Mouse (Mus musculus): Measurements from ENCODE around the gene Arl3. TPM values are rescaled to one million over a fixed set of nuclear protein-coding genes. Genes with fewer than 3 reads are reported as not detected.

Gene Arl3
- total RNA-seq, 2 experiments from 2014 or later, result 34.8 to 37.9 TPM

Other genes starting within 250 kb of the Arl3 start
- 1 to 10 TPM; 2.0 to 2.9 TPM for gene Psd, start 246.0 kb downstream of the Arl3 start, total RNA-seq (2021)
- 1 to 10 TPM; 4.4 to 5.1 TPM for gene Fbxl15, start 245.0 kb downstream of the Arl3 start, total RNA-seq (2021)
- 100 to 1,000 TPM; 106 to 120 TPM for gene Cuedc2, start 234.5 kb downstream of the Arl3 start, total RNA-seq (2021)
- gene Mfsd13a, start 232.1 kb downstream of the Arl3 start, total RNA-seq (2021), result 1 to 10 TPM; 1.7 to 2.5 TPM
- under 1 TPM; 0.59 to 0.70 TPM for gene 2310034G01Rik, start 222.9 kb downstream of the Arl3 start, total RNA-seq (2021)
- gene Actr1a, start 177.4 kb downstream of the Arl3 start, total RNA-seq (2021), result 10 to 100 TPM; 80.8 to 88.7 TPM
- gene Sufu, start 176.3 kb downstream of the Arl3 start, total RNA-seq (2021), result 10 to 100 TPM; 20.1 to 23.5 TPM
- gene Trim8, start 71.5 kb downstream of the Arl3 start, total RNA-seq (2021), result 10 to 100 TPM; 40.4 to 41.4 TPM
- gene Sfxn2, start 167 bp upstream of the Arl3 start, total RNA-seq (2021), result 10 to 100 TPM in 1 of 2 experiments, 1 to 10 TPM in 1; 7.8 to 11.2 TPM
- 10 to 100 TPM; 52.4 to 57.2 TPM for gene Wbp1l, start 25.9 kb upstream of the Arl3 start, total RNA-seq (2021)
- not detected for gene Cyp17a1, start 100.0 kb upstream of the Arl3 start, total RNA-seq (2021)
- 10 to 100 TPM; 12.5 to 12.6 TPM for gene Borcs7, start 116.7 kb upstream of the Arl3 start, total RNA-seq (2021)
- gene As3mt, start 134.3 kb upstream of the Arl3 start, total RNA-seq (2021), result 10 to 100 TPM; 51.0 to 56.2 TPM
- gene Cnnm2, start 188.4 kb upstream of the Arl3 start, total RNA-seq (2021), result 1 to 10 TPM; 5.9 to 6.5 TPM